Mouse (Mus musculus): ENCODE measurements around the gene Rps7.

GRCm38 (mm10) chr12:28667287-28667686, 31.5 kb upstream of the Rps7 start:
- TF ChIP-seq CTCF (IDR thresholded peaks at IDR 0.05; ENCODE audit: control insufficient read depth, insufficient read depth, insufficient replicate concordance, low read depth, low read length) (no peak), POLR2A (IDR thresholded peaks at IDR 0.05; ENCODE audit: control insufficient read depth, low read depth, low read length) (no peak)

Measured in testis, adult 2 months (tissue).